Mouse (Mus musculus) layer of hippocampus, postnatal 14 days (tissue): ENCODE measurements around the gene Hoxc9. TPM values are rescaled to one million over a fixed set of nuclear protein-coding genes. Genes with fewer than 3 reads are reported as not detected.

Experiments used
- DNase-seq, 2 experiments: peaks; one replicate each; pipeline ENCODE4 v3.0.0; 2021 to 2022; ENCODE audit warnings: low spot score in 2 of 2, mixed read lengths in 1 of 2
- total RNA-seq, 2 experiments: library from RNA; stranded (reverse); gene quantifications; 2 replicates each; pipeline ENCODE4 v1.2.3; 2021

Gene Hoxc9
- total RNA-seq, 2 experiments from 2014 or later, result not detected

GRCm38 (mm10) chr15:102976631-102977422 is 588 bp downstream of the Hoxc9 start:
- DNase-seq, result no peak

- DNase-seq, result no peak
Measured at GRCm38 (mm10) chr15:102977423-102977974, 1.3 kb downstream of the Hoxc9 start.

GRCm38 (mm10) chr15:102978615-102979515 is 2.6 kb downstream of the Hoxc9 start:
- no peak for DNase-seq

- DNase-seq, result no peak
Measured at GRCm38 (mm10) chr15:102979936-102980335, 3.7 kb downstream of the Hoxc9 start.

- no peak for DNase-seq
Measured at GRCm38 (mm10) chr15:102980352-102980751, 4.1 kb downstream of the Hoxc9 start.

GRCm38 (mm10) chr15:102980912-102981311 is 4.7 kb downstream of the Hoxc9 start:
- no peak for DNase-seq

GRCm38 (mm10) chr15:102981379-102982288 is 5.4 kb downstream of the Hoxc9 start:
- no peak for DNase-seq

GRCm38 (mm10) chr15:102983716-102984115 is 7.5 kb downstream of the Hoxc9 start:
- DNase-seq, result no peak

- DNase-seq, result no peak
Measured at GRCm38 (mm10) chr15:102984521-102984920, 8.3 kb downstream of the Hoxc9 start.

- no peak for DNase-seq
Measured at GRCm38 (mm10) chr15:102984925-102985324, 8.7 kb downstream of the Hoxc9 start.

- peak; percentile 79 to 88 for DNase-seq
Measured at GRCm38 (mm10) chr15:102987124-102987833, 11.0 kb downstream of the Hoxc9 start.

- DNase-seq, result no peak
Measured at GRCm38 (mm10) chr15:102988078-102988477, 11.8 kb downstream of the Hoxc9 start.

GRCm38 (mm10) chr15:102990461-102991397 is 14.5 kb downstream of the Hoxc9 start, which contains the start of gene Hoxc8:
Hoxc8 (plus strand) TSS chr15:102990607.
- DNase-seq, result no peak

GRCm38 (mm10) chr15:102991782-102992181 is 15.5 kb downstream of the Hoxc9 start:
- no peak for DNase-seq

- DNase-seq, result no peak
Measured at GRCm38 (mm10) chr15:102992206-102992605, 16.0 kb downstream of the Hoxc9 start.

- no peak for DNase-seq
Measured at GRCm38 (mm10) chr15:102992863-102993262, 16.6 kb downstream of the Hoxc9 start.

- DNase-seq, result no peak
Measured at GRCm38 (mm10) chr15:102996548-102996947, 20.3 kb downstream of the Hoxc9 start.

GRCm38 (mm10) chr15:102997431-102997830 is 21.2 kb downstream of the Hoxc9 start:
- no peak for DNase-seq

- no peak for DNase-seq
Measured at GRCm38 (mm10) chr15:102997939-102998355, 21.7 kb downstream of the Hoxc9 start, which contains the start of gene Hoxc6. Hoxc6 (plus strand) TSS chr15:102998257.
